Mouse (Mus musculus) MEL (cell line): ENCODE results near the gene Slc22a1. TPM values are rescaled to one million over a fixed set of nuclear protein-coding genes. Genes with fewer than 3 reads are reported as not detected.
"Not testable (repeated sequence)": the region's sequence is repeated elsewhere in the genome, so short reads cannot be mapped to it uniquely, and the experiment has no call there.

ENCODE experiments used
- DNase-seq: peaks from one replicate; pipeline ENCODE4 v3.0.0; 2011; ENCODE audit warnings: low read depth, low spot score
- H3K27ac ChIP-seq: 2 replicates; pipeline ENCODE4 v1.5.1; 2012; ENCODE audit warnings: low read depth, mild to moderate bottlenecking, control low read depth, low read length, moderate library complexity; ENCODE audit not compliant: control insufficient read depth
- H3K27me3 ChIP-seq, 2 experiments: fragments of 150-350 bp in 1 of 2; sonication (generic) in 1 of 2; 2 replicates each; pipeline ENCODE4 v1.6.1; 2012; ENCODE audit warnings: low read length in 2 of 2, mild to moderate bottlenecking in 2 of 2, improper control_type of control experiment in 1 of 2, moderate library complexity in 1 of 2; ENCODE audit not compliant: insufficient read depth in 2 of 2, control insufficient read depth in 1 of 2
- H3K36me3 ChIP-seq, 2 experiments: 2 replicates each; pipeline ENCODE4 v1.6.1; 2012 to 2014; ENCODE audit warnings: low read length in 2 of 2, improper control_type of control experiment in 1 of 2, inconsistent platforms in 1 of 2, mild to moderate bottlenecking in 1 of 2; ENCODE audit not compliant: insufficient read depth in 2 of 2, control insufficient read depth in 1 of 2
- H3K4me1 ChIP-seq, 2 experiments: fragments of 150-350 bp in 1 of 2; sonication (generic) in 1 of 2; 2 replicates each; pipeline ENCODE4 v1.6.1; 2012; ENCODE audit warnings: low read length in 2 of 2, improper control_type of control experiment in 1 of 2, mild to moderate bottlenecking in 1 of 2; ENCODE audit not compliant: insufficient read depth in 2 of 2, control insufficient read depth in 1 of 2
- H3K4me3 ChIP-seq, 2 experiments: fragments of 150-350 bp in 1 of 2; sonication (generic) in 1 of 2; 2 replicates each; pipeline ENCODE4 v1.5.1; 2012; ENCODE audit warnings: low read depth in 2 of 2, low read length in 2 of 2, mild to moderate bottlenecking in 2 of 2, moderate library complexity in 2 of 2, control low read depth in 1 of 2, improper control_type of control experiment in 1 of 2; ENCODE audit not compliant: control insufficient read depth in 1 of 2, insufficient read depth in 1 of 2
- H3K79me2 ChIP-seq: 2 replicates; pipeline ENCODE4 v1.6.1; 2012; ENCODE audit warnings: mild to moderate bottlenecking, low read length, moderate library complexity; ENCODE audit not compliant: control insufficient read depth, poor library complexity, insufficient read depth
- H3K9ac ChIP-seq: 2 replicates; pipeline ENCODE4 v1.6.1; 2012; ENCODE audit warnings: low read depth, mild to moderate bottlenecking, control low read depth, low read length, moderate library complexity; ENCODE audit not compliant: control insufficient read depth, poor library complexity, severe bottlenecking
- H3K9me3 ChIP-seq: fragments of 150-350 bp; sonication (generic); replicated peaks from 2 replicates; pipeline ENCODE4 v1.6.1; 2012; ENCODE audit warnings: mild to moderate bottlenecking, low read length, improper control_type of control experiment, moderate library complexity; ENCODE audit not compliant: insufficient read depth
- CHD2 ChIP-seq: IDR thresholded peaks from 2 replicates; pipeline ENCODE4 v1.6.1; 2011; ENCODE audit warnings: low read length, improper control_type of control experiment
- MAFK ChIP-seq: IDR thresholded peaks from 2 replicates; pipeline ENCODE4 v1.6.1; 2011; ENCODE audit warnings: low read depth, mild to moderate bottlenecking, low read length, improper control_type of control experiment, borderline replicate concordance
- MAZ ChIP-seq: IDR thresholded peaks from 2 replicates; pipeline ENCODE4 v1.6.1; 2012; ENCODE audit warnings: low read depth, mild to moderate bottlenecking, inconsistent platforms, low read length, improper control_type of control experiment
- MYB ChIP-seq: IDR thresholded peaks from 2 replicates; pipeline ENCODE4 v1.6.1; 2011; ENCODE audit warnings: mild to moderate bottlenecking, low read depth, low read length, improper control_type of control experiment
- MYC ChIP-seq: IDR thresholded peaks from 2 replicates; pipeline ENCODE4 v1.6.1; 2011; ENCODE audit warnings: low read depth, mild to moderate bottlenecking, low read length, improper control_type of control experiment, moderate library complexity
- RAD21 ChIP-seq: IDR thresholded peaks from 2 replicates; pipeline ENCODE4 v1.6.1; 2011; ENCODE audit warnings: mild to moderate bottlenecking, low read depth, low read length, improper control_type of control experiment
- SMC3 ChIP-seq: IDR thresholded peaks from 2 replicates; pipeline ENCODE4 v1.6.1; 2011; ENCODE audit warnings: low read depth, low read length, improper control_type of control experiment
- TAL1 ChIP-seq: IDR thresholded peaks from 2 replicates; pipeline ENCODE4 v1.6.1; 2012; ENCODE audit warnings: mild to moderate bottlenecking, inconsistent platforms, low read length, moderate library complexity, mixed read lengths
- TBP ChIP-seq: IDR thresholded peaks from 2 replicates; pipeline ENCODE4 v1.8.0; 2011; ENCODE audit warnings: low read depth, low read length, improper control_type of control experiment
- TCF12 ChIP-seq: IDR thresholded peaks from 2 replicates; pipeline ENCODE4 v1.6.1; 2014; ENCODE audit warnings: low read depth, mild to moderate bottlenecking, inconsistent platforms, low read length, improper control_type of control experiment, moderate library complexity
- USF1 ChIP-seq: IDR thresholded peaks from 2 replicates; pipeline ENCODE4 v1.6.1; 2014; ENCODE audit warnings: low read depth, mild to moderate bottlenecking, inconsistent platforms, low read length, improper control_type of control experiment, moderate library complexity
- polyA plus RNA-seq, 2 experiments: library from polyadenylated mRNA; stranded (reverse) in 1 of 2; unstranded in 1 of 2; fragments of >175 nt in 1 of 2; fragments of >200 nt in 1 of 2; gene quantifications; 2 replicates each; pipeline versions ENCODE4 v1.2.1 to v1.2.4; 2012; ENCODE audit warnings: low replicate concordance in 2 of 2, low read depth in 1 of 2; ENCODE audit not compliant: insufficient read length in 2 of 2, insufficient read depth in 1 of 2, missing spikeins in 1 of 2
- total RNA-seq: library from RNA; depleted of rRNA; stranded (reverse); fragments of 300-350 nt; gene quantifications from 2 replicates; pipeline ENCODE4 v1.2.3, GENCODE M21; 2012

Gene Slc22a1
- total and polyA plus RNA-seq, 3 experiments = not detected

GRCm38 (mm10) chr17:12677139-12677538 is 1.5 kb upstream of the Slc22a1 start:
- H3K4me1 ChIP-seq = no peaks in the 10 kb centered on the region
- TF ChIP-seq SMC3 (no peak), MYB (no peak), TAL1 (no peak), TCF12 (no peak)
- TF ChIP-seq, all 39 proteins: peak for 0

GRCm38 (mm10) chr17:12674980-12675379 is 649 bp downstream of the Slc22a1 start:
- H3K4me1 ChIP-seq, H3K27ac ChIP-seq, H3K4me3 ChIP-seq, H3K9ac ChIP-seq, H3K79me2 ChIP-seq, H3K9me3 ChIP-seq, DNase-seq, H3K36me3 ChIP-seq, H3K27me3 ChIP-seq: not testable (repeated sequence)

More at GRCm38 (mm10) chr17:12677139-12677538, 1.5 kb upstream of the Slc22a1 start:
- Histone ChIP-seq H3K27me3 (no peaks in the 10 kb centered on the region; a peak in 1 of 4 replicates), H3K27ac (no peak overlapping the region), H3K79me2 (no peaks in the 10 kb centered on the region), H3K9ac (no peak overlapping the region), H3K36me3 (no peaks in the 10 kb centered on the region), H3K9me3 (no peaks in the 10 kb centered on the region), H3K4me3 (no peak overlapping the region)
- peak; percentile 20 for DNase-seq

GRCm38 (mm10) chr17:12673871-12674270 is 1.8 kb downstream of the Slc22a1 start:
- Histone ChIP-seq H3K36me3 (no peaks in the 10 kb centered on the region), H3K27ac (no peak overlapping the region), H3K9me3 (no peaks in the 10 kb centered on the region), H3K79me2 (no peaks in the 10 kb centered on the region), H3K4me3 (no peak overlapping the region), H3K4me1 (0 out of 4 replicates have a peak, but pooled peaks cover 0 to 2% of the 10 kb centered on the region in 2 experiments), H3K27me3 (no peaks in the 10 kb centered on the region), H3K9ac (no peak overlapping the region)
- TF ChIP-seq CHD2 (no peak), RAD21 (no peak), MAFK (no peak), TBP (no peak), TAL1 (no peak), USF1 (no peak), MYC (no peak), MAZ (no peak)
- DNase-seq = no peak
